Mouse (Mus musculus) gastrocnemius, postnatal 36 days (tissue): ENCODE data around the gene Sorcs2. TPM values are rescaled to one million over a fixed set of nuclear protein-coding genes. Genes with fewer than 3 reads are reported as not detected.
A peak's percentile ranks its signal among the peaks of the same experiment; 100 is the strongest.

ENCODE experiments used
- DNase-seq, 2 experiments: peaks; one replicate each; pipeline ENCODE4 v3.0.0; 2022
- intact Hi-C: fragments of 180-260 bp; cut with DNase I; formaldehyde crosslinking; loops from one replicate; pipeline ENCODE4 v1.15.1; 2025
- total RNA-seq, 2 experiments: library from RNA; stranded (reverse); gene quantifications; 2 replicates each; pipeline ENCODE4 v1.2.3; 2021

Gene Sorcs2
- total RNA-seq, 2 experiments from 2014 or later, result 3.4 to 3.5 TPM

DNA sequence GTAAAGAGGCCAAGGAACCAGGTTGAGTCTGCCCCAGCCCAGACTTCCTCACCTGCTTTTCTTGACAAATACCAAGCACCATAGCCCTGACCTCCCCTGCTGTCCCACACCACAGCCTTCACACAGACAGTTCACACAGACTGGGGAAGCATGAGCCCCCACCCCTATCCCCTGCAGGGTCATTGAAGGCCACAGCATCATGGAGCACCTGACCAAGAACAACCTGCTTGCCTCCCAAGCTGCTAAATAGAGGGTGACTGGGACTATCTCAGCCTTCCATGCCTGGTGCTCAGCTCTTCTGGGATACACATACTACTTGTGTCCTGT, 356.7 kb downstream of the Sorcs2 start:
- DNase-seq, result no peak
- intact Hi-C loops, result no loop called here

DNA sequence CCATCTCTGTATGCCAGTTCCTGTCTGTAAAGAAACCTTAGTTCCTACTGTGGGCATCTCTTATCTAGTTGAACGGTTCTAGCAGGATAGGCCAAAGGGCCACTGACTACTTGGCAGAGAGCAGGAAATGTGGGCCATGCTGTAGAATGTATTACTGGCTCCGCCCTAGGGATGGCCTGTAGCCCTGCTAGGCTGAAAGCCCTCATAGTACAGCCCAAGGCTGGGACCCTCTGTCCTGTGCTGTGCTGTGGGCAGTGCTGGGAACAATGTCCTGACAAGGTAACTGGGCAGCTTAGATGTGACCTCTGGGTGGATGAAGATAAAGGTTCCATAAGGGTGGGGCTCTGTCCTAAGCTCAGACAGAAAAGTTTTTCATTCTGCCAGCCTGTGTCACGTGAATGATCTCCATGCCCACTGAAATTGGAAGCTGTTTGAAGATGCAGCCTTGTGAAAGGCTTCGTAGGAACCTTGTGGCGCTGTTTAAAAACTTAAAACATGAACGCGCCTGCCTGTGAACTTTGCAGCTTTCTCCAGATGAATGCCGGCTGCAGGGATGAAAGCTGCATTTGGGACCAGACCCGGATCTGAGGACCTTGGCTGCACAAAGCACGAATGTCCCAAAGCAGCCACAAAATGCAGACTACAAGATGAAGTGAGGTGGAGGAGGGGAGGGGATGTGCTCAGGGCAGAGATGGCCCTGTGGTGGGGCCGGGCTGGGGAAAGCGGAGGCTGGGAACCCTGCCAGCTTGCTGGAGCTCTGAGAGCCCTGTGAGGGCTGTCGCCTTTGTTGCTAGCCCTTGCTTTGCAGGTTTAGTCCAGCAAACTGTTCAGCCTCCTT, 357.3 kb downstream of the Sorcs2 start:
- peak; percentile 31 to 44 for DNase-seq
- intact Hi-C loops, result no loop called here

DNA sequence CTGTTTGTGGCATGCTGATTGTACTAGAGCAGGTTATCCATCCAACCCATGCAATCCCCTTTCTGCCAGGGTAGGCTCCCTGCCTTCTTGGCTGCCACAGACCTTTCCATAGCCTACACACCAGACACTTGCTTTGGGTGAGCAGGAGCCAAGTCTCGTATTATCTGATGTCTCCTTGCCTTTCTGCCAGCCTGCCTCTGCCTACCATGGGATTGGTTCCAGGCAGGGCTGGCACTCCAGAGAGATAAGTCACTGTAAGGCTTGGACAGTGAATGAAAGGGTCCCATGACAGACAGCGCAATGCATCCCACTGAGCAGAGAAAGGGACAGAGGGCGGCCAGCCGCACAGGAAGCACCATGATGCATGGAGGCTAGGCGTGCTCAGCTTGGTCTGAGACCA, 358.3 kb downstream of the Sorcs2 start:
- no peak for DNase-seq
- intact Hi-C loops, result loop anchor here (5.0 kb wide), 3 partner anchors 88 to 358 kb away; partner anchors contain the start of gene Sorcs2

DNA sequence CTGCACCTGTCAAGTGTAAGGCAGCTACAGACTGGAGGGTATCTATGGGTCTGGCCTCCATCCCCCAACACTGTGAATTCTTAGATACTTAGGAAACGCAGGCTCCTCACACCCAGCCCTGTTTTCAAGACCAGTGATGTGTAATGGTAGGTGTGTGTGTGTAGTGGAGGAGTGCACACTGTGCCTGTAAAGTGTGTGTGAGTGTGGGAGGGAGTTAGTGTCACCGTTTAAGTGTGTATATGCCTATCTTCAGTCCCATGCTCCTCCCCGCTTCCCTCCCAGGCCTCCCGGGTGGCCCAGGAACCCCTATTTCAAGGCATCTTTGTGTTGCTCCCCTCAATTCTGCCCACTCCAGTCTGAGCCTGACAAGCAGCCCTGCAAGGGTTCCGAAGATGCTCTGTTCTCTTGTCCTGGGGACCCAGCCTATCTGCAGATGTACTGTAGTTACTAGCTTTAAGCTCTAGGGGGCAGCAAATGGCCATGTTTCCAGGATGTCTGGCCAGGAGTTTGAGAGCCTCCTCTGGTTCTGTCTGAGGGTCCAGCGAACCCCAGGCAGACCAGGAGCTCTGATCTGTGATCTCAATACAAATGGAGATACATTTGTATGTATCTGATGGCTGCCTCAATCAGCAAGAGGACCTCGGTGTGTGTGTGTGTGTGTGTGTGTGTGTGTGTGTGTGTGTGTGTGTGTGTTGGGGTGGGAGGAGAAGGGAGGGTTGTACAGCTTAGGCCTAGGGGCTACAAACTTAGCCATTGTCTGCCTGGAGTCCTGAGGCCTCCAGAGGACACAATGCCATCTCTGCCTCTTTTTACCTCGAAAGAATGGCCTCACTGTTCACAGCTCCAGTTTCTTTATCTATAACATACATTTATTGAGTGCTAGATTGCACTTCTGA, 364.2 kb downstream of the Sorcs2 start:
- intact Hi-C loops, result loop anchor here (2.0 kb wide), 1 partner anchor 189 kb away; no protein-coding TSS in a partner anchor
- DNase-seq, result no peak

DNA sequence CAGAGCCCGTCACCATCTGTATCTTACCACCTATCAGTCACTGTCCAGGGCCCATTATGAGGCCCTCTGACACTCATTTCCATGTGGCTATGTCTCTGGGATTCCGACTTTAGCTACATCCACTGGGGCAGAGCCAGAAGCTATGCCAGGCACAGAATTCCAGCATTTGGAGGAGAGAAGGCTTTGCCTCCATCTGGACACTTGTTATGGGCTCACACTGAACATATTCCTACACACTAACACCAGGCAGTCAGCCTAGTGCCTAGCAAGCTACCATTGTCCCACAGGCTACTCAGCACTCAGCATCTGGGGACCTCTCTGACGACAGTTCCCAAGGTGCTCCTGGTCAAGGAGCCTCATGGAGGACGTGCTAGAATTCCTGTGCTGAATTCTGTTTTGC, 372.9 kb downstream of the Sorcs2 start:
- intact Hi-C loops, result no loop called here
- no peak for DNase-seq

DNA sequence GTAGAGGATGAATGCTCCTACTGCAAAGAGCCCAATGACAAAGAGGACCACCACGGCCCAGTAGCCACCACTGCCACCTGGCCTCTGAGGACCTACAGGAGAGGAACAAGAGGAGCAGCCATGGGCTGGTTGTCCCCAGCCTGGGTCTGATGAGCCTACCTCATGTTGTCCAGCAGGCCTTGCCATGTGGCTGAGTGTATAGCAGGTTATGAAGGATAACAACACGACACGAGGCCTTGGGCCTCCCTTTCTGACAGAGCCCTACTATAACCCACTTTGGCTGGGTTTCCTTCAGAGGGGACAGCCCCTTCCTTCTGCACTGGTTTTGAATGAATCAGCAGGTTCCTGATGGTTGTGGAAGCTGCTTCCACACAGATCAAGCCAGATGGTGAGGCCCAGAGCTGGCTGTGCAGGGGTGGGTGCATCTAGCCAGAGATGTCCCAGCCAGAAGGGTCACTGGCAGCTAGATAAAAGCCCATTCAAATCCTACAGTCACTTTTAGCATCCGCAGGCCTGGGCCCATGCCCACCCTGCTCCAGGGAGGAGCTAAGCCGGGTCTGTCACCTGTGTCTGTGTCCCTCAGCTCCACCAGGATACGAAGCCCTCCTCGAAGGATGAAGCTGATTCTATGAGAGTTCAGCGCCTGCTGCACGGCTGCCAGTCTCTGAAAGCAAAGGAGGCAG, 373.8 kb downstream of the Sorcs2 start:
- intact Hi-C loops, result no loop called here
- DNase-seq, result no peak

DNA sequence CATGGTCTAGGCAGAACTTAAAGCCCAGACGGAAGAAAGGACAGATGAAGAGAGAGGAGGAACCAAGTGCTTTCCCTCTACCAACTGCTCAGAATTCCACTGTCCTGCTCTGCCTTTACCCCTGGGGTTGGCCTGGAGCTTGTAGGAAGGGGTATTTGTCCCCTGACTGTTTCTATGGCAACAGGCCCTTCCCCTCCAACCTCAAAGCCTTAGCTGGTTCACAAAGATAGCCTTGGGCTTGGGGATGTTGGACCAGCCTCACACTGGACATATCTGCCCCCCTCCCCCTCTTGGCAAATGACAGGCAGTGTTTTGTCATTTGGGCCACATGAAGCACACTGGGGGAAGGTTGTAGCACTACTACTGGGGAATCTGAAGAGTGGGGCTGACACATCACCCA, 375.6 kb downstream of the Sorcs2 start:
- DNase-seq, result no peak
- intact Hi-C loops, result no loop called here

DNA sequence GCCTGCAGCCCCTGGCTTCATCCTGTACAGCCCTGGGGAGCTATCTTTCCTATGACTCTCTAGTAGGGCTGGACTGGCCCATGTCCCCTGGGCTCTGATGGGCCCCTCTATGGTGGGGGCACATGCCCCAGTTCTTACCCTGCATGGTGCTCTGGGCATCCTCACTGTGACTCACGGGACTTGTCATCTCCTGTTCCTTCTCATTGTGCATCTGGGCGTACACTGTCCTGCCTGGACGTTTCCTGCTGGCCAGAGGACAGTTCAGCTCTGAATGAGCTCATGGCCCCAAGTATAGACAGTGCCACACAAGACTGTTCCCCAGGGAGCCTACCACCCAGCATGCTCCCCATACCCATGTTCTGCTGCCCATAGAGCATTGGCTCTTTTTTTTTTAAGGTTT, 376.8 kb downstream of the Sorcs2 start:
- intact Hi-C loops, result no loop called here
- no peak for DNase-seq

DNA sequence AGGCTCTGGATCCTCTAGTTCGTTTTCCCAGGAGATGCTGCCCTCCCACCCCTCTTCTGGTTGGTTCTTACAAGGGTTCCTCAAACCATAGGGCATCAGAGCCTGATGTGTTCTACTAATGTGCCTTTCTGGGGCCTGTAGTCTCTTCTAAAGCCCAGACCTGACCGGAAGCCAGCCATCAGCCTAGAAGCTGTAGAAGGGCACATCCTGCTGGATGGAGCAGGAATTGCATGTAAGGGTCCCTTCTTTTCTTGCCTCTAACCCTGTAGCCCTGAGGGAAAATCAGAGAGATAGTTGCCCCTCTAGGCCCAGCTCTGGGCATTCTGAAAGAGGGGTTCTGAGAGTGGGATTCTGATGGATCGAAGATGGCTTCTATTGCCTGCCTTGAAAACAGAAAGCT, 379.6 kb downstream of the Sorcs2 start:
- intact Hi-C loops, result no loop called here
- DNase-seq, result no peak

DNA sequence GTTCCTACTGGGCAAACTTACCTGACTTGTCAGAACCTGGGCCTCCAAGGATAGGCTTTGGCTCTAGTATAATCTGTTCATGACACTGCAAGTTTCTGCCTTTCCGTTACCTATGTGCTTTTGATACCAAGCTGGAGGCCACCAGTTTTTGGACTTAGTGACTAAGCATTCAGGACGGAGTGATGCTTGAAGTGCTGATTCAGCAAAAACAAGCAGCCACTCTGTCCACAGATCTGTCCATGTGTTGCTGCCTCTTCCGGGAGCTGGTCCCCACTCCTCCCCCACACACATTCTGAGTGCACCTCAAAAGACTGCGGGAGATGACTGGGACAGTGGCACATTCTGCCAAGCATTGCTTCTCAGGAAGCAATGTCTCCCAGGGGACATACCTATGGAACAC, 388.5 kb downstream of the Sorcs2 start:
- intact Hi-C loops, result loop anchor here (5.0 kb wide), 1 partner anchor 878 kb away; no protein-coding TSS in a partner anchor

DNA sequence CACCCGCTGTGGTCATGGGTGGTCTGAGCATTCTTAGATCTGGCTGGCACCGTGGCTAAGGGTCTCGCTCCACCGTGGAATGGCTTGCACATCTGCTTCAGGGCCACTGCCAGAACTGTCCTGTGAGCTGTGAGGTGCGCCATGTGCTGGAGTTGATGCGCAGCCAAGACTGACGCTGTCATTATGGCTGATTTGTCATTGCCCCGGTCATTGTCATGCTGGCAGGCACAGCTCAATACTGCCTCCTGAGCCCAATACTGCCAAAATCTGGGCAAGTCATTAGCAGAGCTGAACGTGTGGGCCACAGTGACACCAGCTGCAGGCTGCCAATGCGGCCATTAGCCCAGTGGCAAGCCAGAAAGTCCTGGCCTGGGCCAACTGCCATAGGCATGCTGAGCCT, 390.3 kb downstream of the Sorcs2 start:
- no peak for DNase-seq
- intact Hi-C loops, result loop anchor here (5.0 kb wide), 1 partner anchor 880 kb away; no protein-coding TSS in a partner anchor

More for the DNA sequence above, 388.5 kb downstream of the Sorcs2 start:
- DNase-seq, result no peak

DNA sequence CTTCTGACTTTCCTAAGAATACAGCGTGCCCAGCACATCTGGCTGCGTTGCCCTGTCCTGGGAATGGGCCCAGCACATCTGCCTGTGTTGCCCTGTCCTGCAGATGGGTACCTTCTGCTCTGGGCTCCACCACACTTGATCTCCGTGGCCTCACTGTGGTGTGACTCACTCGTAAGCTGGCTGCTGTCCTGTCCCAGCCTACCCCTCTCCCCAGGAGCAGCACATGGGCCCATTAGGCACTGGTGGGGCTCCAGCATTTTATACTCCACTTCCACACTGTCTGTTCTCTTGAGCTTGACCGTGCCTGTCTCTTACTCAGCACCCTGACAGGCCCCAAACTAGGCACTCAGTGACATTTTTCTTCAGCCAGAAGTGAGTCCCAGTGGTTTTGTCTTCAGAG, 391.4 kb downstream of the Sorcs2 start:
- intact Hi-C loops, result loop anchor here (5.0 kb wide), 1 partner anchor 881 kb away; no protein-coding TSS in a partner anchor
- DNase-seq, result no peak

DNA sequence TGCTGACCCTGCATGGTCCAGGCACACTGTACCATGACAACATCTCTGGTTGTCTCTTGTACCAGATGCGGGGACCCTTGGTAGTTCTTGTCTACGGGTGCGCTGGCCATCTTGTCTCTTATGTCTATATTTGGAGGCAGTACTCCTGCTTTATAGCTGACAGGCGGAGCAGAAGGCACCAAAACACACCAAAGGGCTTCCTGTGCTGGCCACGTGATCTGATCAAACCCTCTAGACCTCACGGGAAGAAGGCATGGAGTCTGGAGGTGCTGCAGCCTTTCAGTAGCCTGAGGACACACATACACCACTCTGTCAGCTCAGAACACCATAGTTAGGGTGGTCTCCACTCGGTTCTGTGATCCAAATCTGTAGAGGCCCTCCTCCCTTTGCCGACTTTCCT, 391.8 kb downstream of the Sorcs2 start:
- DNase-seq, result no peak
- intact Hi-C loops, result loop anchor here (5.0 kb wide), 1 partner anchor 881 kb away; no protein-coding TSS in a partner anchor

DNA sequence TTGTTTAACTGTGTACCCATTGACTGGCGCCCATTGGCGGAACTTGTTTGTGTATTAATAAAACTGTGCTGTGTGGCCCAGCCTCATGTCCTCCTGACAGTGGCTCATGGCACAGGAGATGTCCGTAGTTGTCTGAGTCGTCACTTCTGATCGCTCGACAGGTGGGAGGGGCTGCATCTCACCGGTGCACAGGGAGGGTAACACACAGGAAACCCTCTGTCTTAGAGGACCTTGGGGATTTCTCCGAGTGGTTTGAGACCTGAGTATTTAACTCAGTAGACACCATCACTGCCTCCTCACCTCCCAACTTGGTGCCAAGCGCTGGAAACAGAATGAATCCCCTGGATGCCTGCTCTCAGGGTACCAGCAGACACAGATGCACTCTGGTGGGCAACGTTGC, 394.1 kb downstream of the Sorcs2 start:
- intact Hi-C loops, result no loop called here
- DNase-seq, result no peak

DNA sequence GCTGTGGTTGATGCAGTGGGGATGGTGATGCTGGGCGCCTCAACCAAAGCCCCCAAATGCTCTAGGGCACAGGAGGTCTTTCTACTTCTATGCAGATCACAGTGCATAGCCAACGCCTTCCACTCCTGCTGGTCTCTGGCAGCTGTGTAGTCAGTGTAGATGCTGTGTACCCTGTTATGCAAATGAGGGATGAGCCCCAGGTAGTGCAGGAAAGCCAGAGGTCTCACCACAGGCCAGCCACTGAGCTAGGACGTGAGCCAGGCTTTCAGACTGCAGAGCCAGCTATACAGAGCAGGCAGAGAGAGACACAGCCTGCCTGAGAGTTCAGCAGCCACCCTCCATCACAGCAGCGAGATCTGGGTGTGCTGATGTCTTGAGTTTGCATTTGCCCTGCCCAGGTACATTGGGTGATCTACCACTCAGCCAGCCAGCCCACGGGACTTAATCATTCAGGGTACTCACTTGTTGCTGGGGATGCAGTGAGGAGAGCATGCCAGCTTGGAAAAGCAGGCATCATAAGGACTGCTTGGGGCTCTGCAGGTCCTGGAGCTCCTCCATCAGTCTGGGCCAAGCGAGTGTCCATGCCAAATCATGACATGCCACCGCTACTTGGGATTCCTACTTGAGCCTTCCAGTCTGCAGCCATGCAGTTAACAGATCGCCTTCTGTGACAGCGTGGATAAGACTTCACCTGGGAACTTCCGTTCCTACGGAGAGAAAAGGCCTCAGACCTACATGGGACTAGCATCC, 407.8 kb downstream of the Sorcs2 start:
- no peak for DNase-seq
- intact Hi-C loops, result no loop called here

DNA sequence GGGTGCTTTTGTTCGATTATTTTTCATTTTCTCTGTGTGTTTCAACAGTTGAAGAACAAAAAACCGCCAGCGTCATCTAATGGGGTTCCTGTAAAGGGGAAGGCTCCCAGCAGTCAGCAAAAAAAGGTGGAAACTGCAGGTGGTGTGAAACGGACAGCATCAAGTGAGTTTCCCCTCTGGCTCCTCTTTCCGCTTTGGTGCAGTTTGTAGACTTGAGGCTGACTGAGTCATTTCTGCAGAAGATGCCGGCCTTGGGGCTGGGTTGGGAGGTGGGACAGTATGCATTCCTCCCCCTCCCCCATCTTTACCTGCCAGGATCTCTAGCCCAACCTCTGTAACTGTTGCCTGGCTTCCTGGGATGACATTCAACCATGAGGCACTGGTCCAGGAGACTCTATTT, 408.4 kb downstream of the Sorcs2 start:
- intact Hi-C loops, result no loop called here
- DNase-seq, result no peak

DNA sequence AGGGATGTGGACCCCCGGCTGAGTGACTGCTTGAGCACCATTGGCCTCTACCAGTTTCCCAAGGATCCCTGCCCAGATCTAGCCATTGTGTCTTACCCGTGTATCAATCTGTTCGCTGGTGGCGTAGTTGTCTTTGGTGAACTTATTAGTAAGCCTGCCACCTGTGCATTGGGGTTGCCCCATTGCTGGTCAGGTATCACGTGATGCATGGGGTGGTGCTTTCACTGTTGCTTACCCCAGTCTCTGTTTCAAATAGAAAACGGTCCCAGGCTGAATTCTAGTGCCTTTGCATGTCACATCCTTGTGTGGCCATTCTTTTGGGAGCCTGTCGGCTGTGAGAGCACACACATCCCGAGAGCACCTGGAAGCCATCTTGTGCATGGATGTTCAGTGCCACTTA, 409.9 kb downstream of the Sorcs2 start:
- no peak for DNase-seq
- intact Hi-C loops, result no loop called here

DNA sequence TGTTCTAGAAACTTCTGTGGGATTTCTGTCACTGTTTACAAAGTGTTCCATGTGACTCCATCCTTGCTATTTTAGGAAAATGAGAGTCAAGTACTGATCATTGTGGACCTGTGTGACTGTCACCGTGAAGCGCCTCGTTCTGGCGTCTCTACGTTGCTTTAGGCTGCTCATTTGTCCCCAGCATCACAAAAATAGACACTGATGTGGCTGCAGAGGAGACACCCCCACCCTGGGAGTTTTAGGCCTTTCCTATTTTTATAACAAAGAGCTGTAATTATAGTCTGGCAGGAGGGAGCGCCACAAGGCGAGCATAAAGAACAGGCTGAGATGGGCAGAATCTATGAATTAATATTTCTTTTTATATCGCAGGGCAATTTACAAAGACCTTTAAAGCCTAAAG, 412.3 kb downstream of the Sorcs2 start:
- DNase-seq, result no peak
- intact Hi-C loops, result no loop called here

DNA sequence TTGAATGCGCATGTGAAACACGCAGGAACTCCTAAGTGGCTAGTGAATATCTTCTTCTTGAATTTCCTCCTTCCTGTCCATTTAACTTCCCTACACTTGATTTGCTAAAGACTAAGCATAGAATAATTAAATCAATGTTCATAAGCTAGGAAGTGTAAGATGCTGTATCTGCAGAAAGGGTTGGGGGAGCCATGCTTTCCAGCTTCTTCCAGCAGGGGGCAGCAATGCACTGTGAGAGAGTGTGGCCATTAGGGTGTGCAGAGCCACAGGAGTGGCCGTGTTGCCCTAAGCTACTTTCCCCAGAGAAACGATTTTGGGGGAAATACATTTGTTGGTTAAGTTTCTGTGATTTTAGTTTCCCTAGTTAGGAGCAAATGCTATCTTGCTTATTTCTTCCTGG, 416.0 kb downstream of the Sorcs2 start:
- peak; percentile 64 to 74 for DNase-seq
- intact Hi-C loops, result loop anchor here (5.0 kb wide), 2 partner anchors 240 to 415 kb away; partner anchors contain the start of gene Sorcs2

DNA sequence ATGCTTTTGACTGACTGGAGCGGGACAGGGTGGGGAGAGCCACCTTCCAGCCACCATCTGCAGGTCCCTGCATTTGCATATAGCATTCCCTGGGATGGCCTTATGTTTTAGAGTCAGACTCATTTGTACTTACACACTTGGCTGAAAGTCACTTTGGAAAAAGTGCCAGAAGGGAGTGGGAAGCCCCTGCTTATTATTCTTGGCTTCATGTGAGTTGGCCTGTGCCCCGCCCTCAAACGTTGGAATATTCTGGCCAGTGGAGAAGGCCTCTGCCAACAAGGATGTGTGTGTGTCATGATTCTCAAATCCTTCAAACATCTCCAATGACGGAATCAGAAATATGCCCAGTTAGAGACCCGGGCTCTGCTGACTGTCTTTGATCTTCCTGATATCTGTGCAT, 416.6 kb downstream of the Sorcs2 start:
- intact Hi-C loops, result loop anchor here (5.0 kb wide), 2 partner anchors 241 to 416 kb away; partner anchors contain the start of gene Sorcs2
- DNase-seq, result no peak
